Mouse (Mus musculus) midbrain, embryonic 12.5 days (tissue): Measurements from ENCODE around the gene Nr4a3. TPM values are rescaled to one million over a fixed set of nuclear protein-coding genes. Genes with fewer than 3 reads are reported as not detected.

Source experiments
- ATAC-seq: fragments of 200-750 bp; cut with Nextera tagmentation; 2 replicates; pipeline ENCODE4 v1.8.0; 2017; ENCODE audit warnings: low read depth, moderate TSS enrichment, moderate library complexity; ENCODE audit not compliant: low FRiP score
- H3K27ac ChIP-seq: fragments of 300-500 bp; sonication (generic); replicated peaks from 2 replicates; pipeline ENCODE4 v1.5.1; 2016; ENCODE audit warnings: mild to moderate bottlenecking
- H3K27me3 ChIP-seq: fragments of 300-500 bp; sonication (generic); 2 replicates; pipeline ENCODE4 v1.6.1; 2016; ENCODE audit warnings: mild to moderate bottlenecking
- H3K36me3 ChIP-seq: fragments of 300-500 bp; sonication (generic); 2 replicates; pipeline ENCODE4 v1.6.1; 2016
- H3K4me1 ChIP-seq: fragments of 300-500 bp; sonication (generic); 2 replicates; pipeline ENCODE4 v1.6.1; 2016
- H3K4me2 ChIP-seq: fragments of 300-500 bp; sonication (generic); replicated peaks from 2 replicates; pipeline ENCODE4 v1.6.1; 2016; ENCODE audit warnings: mild to moderate bottlenecking, moderate library complexity
- H3K4me3 ChIP-seq: fragments of 300-500 bp; sonication (generic); 2 replicates; pipeline ENCODE4 v1.5.1; 2016; ENCODE audit warnings: mild to moderate bottlenecking
- H3K9ac ChIP-seq: fragments of 300-500 bp; sonication (generic); replicated peaks from 2 replicates; pipeline ENCODE4 v1.6.1; 2016; ENCODE audit warnings: mild to moderate bottlenecking, moderate library complexity
- H3K9me3 ChIP-seq: fragments of 300-500 bp; sonication (generic); 2 replicates; pipeline ENCODE4 v1.6.1; 2016; ENCODE audit warnings: mild to moderate bottlenecking
- WGBS: fragments of 180-500 bp; shearing (Covaris S2); methylation state at CpG from one replicate; pipeline ENCODE4 v1.1.7; 2016; 5-methylcytosine and 5-hydroxymethylcytosine counted together
- polyA plus RNA-seq: library from polyadenylated mRNA; unstranded; fragments of >200 nt; fragmentation: Nextera tagmentation; extraction: Ambion mirVana; gene quantifications from 2 replicates; pipeline ENCODE4 v1.2.1, GENCODE M21; 2016

Gene Nr4a3
- polyA plus RNA-seq, 1 experiment from 2014 or later: 0.83 TPM

GRCm38 (mm10) chr4:48124416-48124772 is 79.4 kb downstream of the Nr4a3 start:
- H3K27ac ChIP-seq: no peak overlapping the region

GRCm38 (mm10) chr4:48124773-48125469 is 80.0 kb downstream of the Nr4a3 start, which contains the start of gene Stx17:
TSS of gene Stx17 (plus strand) at chr4:48124915.
- peak within 1 kb of the TSS; percentile 91 for H3K4me2 ChIP-seq
- H3K9me3 ChIP-seq: no peaks in the 10 kb centered on the region
- peak within 1 kb of the TSS; percentile 64 for H3K4me3 ChIP-seq
- 1% methylated on average over 58 of the region's 58 CpGs for WGBS
- H3K4me1 ChIP-seq: peaks cover 3% of the 10 kb centered on the region
- no peaks in the 10 kb centered on the region; the same call in 1 of the 2 replicates for H3K27me3 ChIP-seq
- peak within 1 kb of the TSS; percentile 7; the same call in 1 of the 2 replicates for H3K27ac ChIP-seq
- ATAC-seq: peak; percentile 100
- H3K36me3 ChIP-seq: no peaks in the 10 kb centered on the region
- H3K9ac ChIP-seq: peak within 1 kb of the TSS; percentile 80

More at GRCm38 (mm10) chr4:48124416-48124772, 79.4 kb downstream of the Nr4a3 start:
- Histone ChIP-seq H3K27me3 (no peaks in the 10 kb centered on the region; the same call in 1 of the 2 replicates), H3K4me3 (peak overlapping the region; percentile 64), H3K4me2 (peak overlapping the region; percentile 91), H3K9ac (no peak overlapping the region), H3K4me1 (peaks cover 3% of the 10 kb centered on the region), H3K36me3 (no peaks in the 10 kb centered on the region), H3K9me3 (no peaks in the 10 kb centered on the region)
- ATAC-seq: peak; percentile 80
- 8% methylated on average over 9 of the region's 9 CpGs for WGBS

- no peak for ATAC-seq
- Histone ChIP-seq H3K27me3 (no peaks in the 10 kb centered on the region; the same call in 1 of the 2 replicates), H3K4me3 (no peak overlapping the region)
Observed at GRCm38 (mm10) chr4:48130314-48130713, 85.4 kb downstream of the Nr4a3 start.

GRCm38 (mm10) chr4:48131606-48132005 is 86.7 kb downstream of the Nr4a3 start:
- Histone ChIP-seq H3K36me3 (peaks cover 6% of the 10 kb centered on the region; the same call in 1 of the 2 replicates), H3K4me2 (no peak overlapping the region), H3K4me3 (no peak overlapping the region), H3K9ac (no peak overlapping the region), H3K9me3 (no peaks in the 10 kb centered on the region), H3K27me3 (no peaks in the 10 kb centered on the region; the same call in 1 of the 2 replicates), H3K4me1 (no peaks in the 10 kb centered on the region), H3K27ac (no peak overlapping the region)
- WGBS: 95% methylated on average over 9 of the region's 9 CpGs
- ATAC-seq: no peak

More at GRCm38 (mm10) chr4:48130314-48130713, 85.4 kb downstream of the Nr4a3 start:
- Histone ChIP-seq H3K4me2 (no peak overlapping the region), H3K9me3 (no peaks in the 10 kb centered on the region), H3K27ac (no peak overlapping the region), H3K9ac (no peak overlapping the region), H3K36me3 (peaks cover 6% of the 10 kb centered on the region; the same call in 1 of the 2 replicates), H3K4me1 (peaks cover under 1% of the 10 kb centered on the region; the same call in 1 of the 2 replicates)
- 88% methylated on average over 6 of the region's 6 CpGs for WGBS

- H3K27ac ChIP-seq: no peak overlapping the region
- ATAC-seq: no peak
- 90% methylated on average over 3 of the region's 3 CpGs for WGBS
Observed at GRCm38 (mm10) chr4:48132721-48133120, 87.8 kb downstream of the Nr4a3 start.

More at GRCm38 (mm10) chr4:48132721-48133120, 87.8 kb downstream of the Nr4a3 start:
- Histone ChIP-seq H3K27me3 (no peaks in the 10 kb centered on the region; the same call in 1 of the 2 replicates), H3K4me3 (no peak overlapping the region), H3K4me1 (no peaks in the 10 kb centered on the region), H3K4me2 (no peak overlapping the region), H3K9ac (no peak overlapping the region), H3K36me3 (peaks cover 6% of the 10 kb centered on the region; the same call in 1 of the 2 replicates), H3K9me3 (no peaks in the 10 kb centered on the region)

Other genes starting within 250 kb of the Nr4a3 start
- 25.2 and 26.4 TPM in 2 replicates for gene Stx17, start 79.8 kb downstream of the Nr4a3 start, polyA plus RNA-seq
- 70.7 and 70.9 TPM in 2 replicates for gene Erp44, start 234.4 kb downstream of the Nr4a3 start, polyA plus RNA-seq
- gene Invs, start 234.6 kb downstream of the Nr4a3 start, polyA plus RNA-seq: 10.5 and 10.8 TPM in 2 replicates